In the genomic region with DNA sequence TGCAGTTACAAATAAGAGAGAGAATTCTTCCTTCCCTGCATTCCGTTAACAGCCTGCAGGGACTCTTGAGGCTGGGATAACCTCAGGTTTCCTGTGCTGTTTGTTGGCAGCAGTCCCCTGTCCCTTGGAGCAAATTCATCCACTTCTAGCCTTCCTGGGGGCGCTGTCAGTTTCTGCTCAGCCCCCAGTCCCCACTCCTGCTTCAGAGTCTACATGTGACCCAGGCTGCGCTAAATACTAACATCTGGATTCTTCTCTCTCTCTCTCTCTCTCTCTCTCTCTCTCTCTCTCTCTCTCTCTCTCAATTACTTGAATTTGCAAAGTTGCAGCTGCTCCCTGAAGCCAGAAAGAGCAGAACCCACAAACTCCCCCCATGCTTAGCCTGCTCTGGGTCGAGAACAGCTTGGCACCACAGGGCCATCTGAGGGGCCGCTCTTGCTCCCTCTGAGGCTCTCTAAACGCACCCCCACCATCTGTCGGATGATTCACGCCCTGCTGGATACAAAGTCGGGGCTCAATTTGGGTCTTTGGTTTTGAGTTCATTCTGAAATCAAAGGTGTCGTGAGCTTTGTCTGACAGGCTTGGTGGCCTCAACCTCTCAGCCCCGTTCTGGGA, we compare ENCODE assay signal across 22 mouse cellular contexts. TPM values are rescaled to one million over a fixed set of nuclear protein-coding genes. Genes with fewer than 3 reads are reported as not detected.
DNase-seq lines count a peak whose midpoint lies in the region; ATAC-seq lines count a peak whose summit lies in the region.
"Had no signal": no experiment of that assay in that cellular context is flagged by ENCODE, and none has a peak within 500 bp of the region (broad histone marks: within the 10 kb centered on the region; RNA-seq: fewer than 3 reads in every experiment).

No protein-coding gene starts in this region.

- no peaks in the 10 kb centered on the region for H3K27me3 ChIP-seq in intestine, embryonic 15.5 days (replicated peaks)
- no peaks in the 10 kb centered on the region for H3K27me3 ChIP-seq in intestine, embryonic 16.5 days (replicated peaks; ENCODE audit: control insufficient read depth, insufficient read depth, low read length)
- peaks cover 7% of the 10 kb centered on the region; the same call in 1 of the 2 replicates for H3K27me3 ChIP-seq in lung, embryonic 15.5 days
- H3K27me3 ChIP-seq in stomach, embryonic 16.5 days (ENCODE audit: control insufficient read depth, insufficient read depth, low read length) = no peaks in the 10 kb centered on the region; the same call in 1 of the 2 replicates
- H3K27me3 ChIP-seq: hindbrain, embryonic 12.5 days; midbrain, embryonic 13.5 days had no signal

- H3K4me2 ChIP-seq in intestine, embryonic 15.5 days (replicated peaks) = no peak overlapping the region
- H3K4me2 ChIP-seq in intestine, embryonic 16.5 days (ENCODE audit: low read depth, low read length) = no peak overlapping the region
- no peak overlapping the region for H3K4me2 ChIP-seq in lung, embryonic 15.5 days
- H3K4me2 ChIP-seq in stomach, embryonic 16.5 days (ENCODE audit: low read depth, low read length) = no peak overlapping the region
- H3K4me2 ChIP-seq: hindbrain, embryonic 12.5 days; midbrain, embryonic 13.5 days had no signal

- 0 out of 2 replicates have a peak overlapping the region, but pooled peaks have one; percentile 15 for H3K27ac ChIP-seq in intestine, embryonic 15.5 days
- H3K27ac ChIP-seq in intestine, embryonic 16.5 days (ENCODE audit: low read length) = no peak overlapping the region
- H3K27ac ChIP-seq in lung, embryonic 15.5 days = peak overlapping the region; percentile 42
- peak overlapping the region; percentile 62 for H3K27ac ChIP-seq in stomach, embryonic 16.5 days (ENCODE audit: low read length)
- H3K27ac ChIP-seq: heart, adult 2 months; hindbrain, embryonic 12.5 days; midbrain, embryonic 13.5 days had no signal

- H3K9ac ChIP-seq in intestine, embryonic 15.5 days = no peak overlapping the region
- H3K9ac ChIP-seq in intestine, embryonic 16.5 days (ENCODE audit: low read depth, low read length) = no peak overlapping the region
- H3K9ac ChIP-seq in lung, embryonic 15.5 days = no peak overlapping the region
- peak overlapping the region; percentile 26 for H3K9ac ChIP-seq in stomach, embryonic 16.5 days (ENCODE audit: low read length)
- H3K9ac ChIP-seq: hindbrain, embryonic 12.5 days; midbrain, embryonic 13.5 days had no signal

- 0 out of 2 replicates have a peak, but pooled peaks have one; percentile 29 for ATAC-seq in intestine, embryonic 15.5 days
- ATAC-seq in intestine, embryonic 16.5 days = no peak
- ATAC-seq in lung, embryonic 15.5 days (ENCODE audit: borderline replicate concordance, extremely low read depth, low FRiP score, low TSS enrichment) = peak; percentile 88
- no peak for ATAC-seq in stomach, embryonic 16.5 days (ENCODE audit: insufficient read depth, low FRiP score)
- ATAC-seq in monocyte, adult 5-6 weeks (replicated peaks; ENCODE audit: insufficient number of reproducible peaks, low FRiP score, low TSS enrichment, poor library complexity, severe bottlenecking) = no peak
- ATAC-seq: midbrain, embryonic 13.5 days had no signal

- no peaks in the 10 kb centered on the region for H3K9me3 ChIP-seq in intestine, embryonic 15.5 days
- no peaks in the 10 kb centered on the region for H3K9me3 ChIP-seq in intestine, embryonic 16.5 days (ENCODE audit: control insufficient read depth, low read length)
- no peaks in the 10 kb centered on the region for H3K9me3 ChIP-seq in lung, embryonic 15.5 days
- no peaks in the 10 kb centered on the region for H3K9me3 ChIP-seq in stomach, embryonic 16.5 days (replicated peaks; ENCODE audit: control insufficient read depth, low read length)
- H3K9me3 ChIP-seq: hindbrain, embryonic 12.5 days; midbrain, embryonic 13.5 days had no signal

- peaks cover 9% of the 10 kb centered on the region; the same call in 1 of the 2 replicates for H3K4me1 ChIP-seq in intestine, embryonic 15.5 days (replicated peaks)
- H3K4me1 ChIP-seq in intestine, embryonic 16.5 days (ENCODE audit: control insufficient read depth, insufficient read depth, low read length) = peaks cover 11% of the 10 kb centered on the region
- H3K4me1 ChIP-seq in lung, embryonic 15.5 days = peaks cover 14% of the 10 kb centered on the region
- H3K4me1 ChIP-seq in stomach, embryonic 16.5 days (ENCODE audit: control insufficient read depth, insufficient read depth, low read length) = peaks cover 15% of the 10 kb centered on the region

- no peak overlapping the region for H3K4me3 ChIP-seq in intestine, embryonic 15.5 days (replicated peaks)
- H3K4me3 ChIP-seq in intestine, embryonic 16.5 days (ENCODE audit: low read length) = no peak overlapping the region
- H3K4me3 ChIP-seq in lung, embryonic 15.5 days = no peak overlapping the region
- H3K4me3 ChIP-seq in stomach, embryonic 16.5 days (replicated peaks; ENCODE audit: low read length) = no peak overlapping the region
- H3K4me3 ChIP-seq: heart, adult 2 months; hindbrain, embryonic 12.5 days; midbrain, embryonic 13.5 days had no signal

- 29% methylated on average over 11 of the region's 11 CpGs for WGBS in intestine, embryonic 15.5 days
- 29% methylated on average over 11 of the region's 11 CpGs for WGBS in intestine, embryonic 16.5 days
- 20% methylated on average over 11 of the region's 11 CpGs for WGBS in lung, embryonic 15.5 days
- 23% methylated on average over 11 of the region's 11 CpGs for WGBS in stomach, embryonic 16.5 days

- H3K36me3 ChIP-seq in intestine, embryonic 15.5 days = no peaks in the 10 kb centered on the region
- no peaks in the 10 kb centered on the region for H3K36me3 ChIP-seq in intestine, embryonic 16.5 days (ENCODE audit: control insufficient read depth, insufficient read depth, low read length)
- no peaks in the 10 kb centered on the region for H3K36me3 ChIP-seq in lung, embryonic 15.5 days
- H3K36me3 ChIP-seq in stomach, embryonic 16.5 days (ENCODE audit: control insufficient read depth, insufficient read depth, low read length) = no peaks in the 10 kb centered on the region
- H3K36me3 ChIP-seq: hindbrain, embryonic 12.5 days; midbrain, embryonic 13.5 days had no signal

- no peak for DNase-seq in lung, postnatal 36 days
- peak; percentile 36 for DNase-seq in thymus, postnatal 4 days
- DNase-seq in thymus, postnatal 10 days (ENCODE audit: low spot score in 2 of 2) = no peak
- DNase-seq: cerebellum, adult 11-12 months; gastrocnemius, postnatal 10 days; heart, adult 2 months; kidney, postnatal 14 days; right cerebral cortex, postnatal 4 days; thymus, postnatal 14 days had no signal

RNA-seq across cellular contexts. Expression of a gene that starts 9.1 kb away (rescaled TPM):
- 0.43 and 0.54 TPM in 2 replicates for polyA plus RNA-seq in intestine, embryonic 15.5 days (2015; fragmentation: Nextera tagmentation; extraction: Ambion mirVana)
- 0.42 and 0.50 TPM in 2 replicates for polyA plus RNA-seq in intestine, embryonic 16.5 days (2015; fragmentation: Nextera tagmentation; extraction: Ambion mirVana)
- 0.98 and 1.3 TPM in 2 replicates for polyA plus RNA-seq in lung, embryonic 15.5 days (2015; fragmentation: Nextera tagmentation; extraction: Ambion mirVana)
- 0.53 and 0.92 TPM in 2 replicates for polyA plus RNA-seq in stomach, embryonic 16.5 days (2015; fragmentation: Nextera tagmentation; extraction: Ambion mirVana)
- not detected in 3 replicates for total RNA-seq in monocyte, adult 5-6 weeks (2017)
- total RNA-seq: gastrocnemius, postnatal 10 days; heart, adult 2 months; layer of hippocampus, postnatal 14 days; left cerebral cortex, postnatal 25 days had no signal
- polyA plus RNA-seq: C2C12; heart, adult 2 months; heart, embryonic 16.5 days; liver, embryonic 16.5 days; midbrain, embryonic 13.5 days; neural tube, embryonic 11.5 days had no signal

RNA-seq across cellular contexts. Expression of a gene that starts 28.2 kb away (rescaled TPM):
- 0.14 TPM in 1 of 2 replicates, not detected in the other for polyA plus RNA-seq in intestine, embryonic 15.5 days (2015; fragmentation: Nextera tagmentation; extraction: Ambion mirVana)
- polyA plus RNA-seq in intestine, embryonic 16.5 days (2015; fragmentation: Nextera tagmentation; extraction: Ambion mirVana) = not detected in 2 replicates
- 0.25 TPM in 1 of 2 replicates, not detected in the other for polyA plus RNA-seq in lung, embryonic 15.5 days (2015; fragmentation: Nextera tagmentation; extraction: Ambion mirVana)
- 0.18 and 0.39 TPM in 2 replicates for polyA plus RNA-seq in stomach, embryonic 16.5 days (2015; fragmentation: Nextera tagmentation; extraction: Ambion mirVana)
- not detected in 3 replicates for total RNA-seq in monocyte, adult 5-6 weeks (2017)
- polyA plus RNA-seq: liver, embryonic 16.5 days; neural tube, embryonic 11.5 days had no signal

RNA-seq across cellular contexts. Expression of a gene that starts 36.0 kb away (rescaled TPM):
- 16.1 and 16.6 TPM in 2 replicates for polyA plus RNA-seq in intestine, embryonic 15.5 days (2015; fragmentation: Nextera tagmentation; extraction: Ambion mirVana)
- polyA plus RNA-seq in intestine, embryonic 16.5 days (2015; fragmentation: Nextera tagmentation; extraction: Ambion mirVana) = 11.3 and 11.6 TPM in 2 replicates
- polyA plus RNA-seq in lung, embryonic 15.5 days (2015; fragmentation: Nextera tagmentation; extraction: Ambion mirVana) = 23.2 and 23.4 TPM in 2 replicates
- polyA plus RNA-seq in stomach, embryonic 16.5 days (2015; fragmentation: Nextera tagmentation; extraction: Ambion mirVana) = 9.4 and 13.6 TPM in 2 replicates
- 7.1 to 16.8 TPM (median 11.4 TPM) in 3 replicates for total RNA-seq in monocyte, adult 5-6 weeks (2017)

RNA-seq across cellular contexts. Expression of a gene that starts 59.6 kb away (rescaled TPM):
- 16.2 and 18.0 TPM in 2 replicates for polyA plus RNA-seq in intestine, embryonic 15.5 days (2015; fragmentation: Nextera tagmentation; extraction: Ambion mirVana)
- 14.4 and 16.0 TPM in 2 replicates for polyA plus RNA-seq in intestine, embryonic 16.5 days (2015; fragmentation: Nextera tagmentation; extraction: Ambion mirVana)
- polyA plus RNA-seq in lung, embryonic 15.5 days (2015; fragmentation: Nextera tagmentation; extraction: Ambion mirVana) = 24.8 and 26.2 TPM in 2 replicates
- 12.7 and 13.2 TPM in 2 replicates for polyA plus RNA-seq in stomach, embryonic 16.5 days (2015; fragmentation: Nextera tagmentation; extraction: Ambion mirVana)
- total RNA-seq in monocyte, adult 5-6 weeks (2017) = 1.2 TPM in 1 of 3 replicates, not detected in the others
- total RNA-seq: heart, adult 2 months had no signal

RNA-seq across cellular contexts. Expression of a gene that starts 59.8 kb away (rescaled TPM):
- polyA plus RNA-seq in intestine, embryonic 15.5 days (2015; fragmentation: Nextera tagmentation; extraction: Ambion mirVana) = 134 and 148 TPM in 2 replicates
- polyA plus RNA-seq in intestine, embryonic 16.5 days (2015; fragmentation: Nextera tagmentation; extraction: Ambion mirVana) = 141 and 151 TPM in 2 replicates
- 136 and 139 TPM in 2 replicates for polyA plus RNA-seq in lung, embryonic 15.5 days (2015; fragmentation: Nextera tagmentation; extraction: Ambion mirVana)
- polyA plus RNA-seq in stomach, embryonic 16.5 days (2015; fragmentation: Nextera tagmentation; extraction: Ambion mirVana) = 122 and 126 TPM in 2 replicates
- total RNA-seq in monocyte, adult 5-6 weeks (2017) = 13.2 to 23.6 TPM (median 19.1 TPM) in 3 replicates

Comparison
In these comparisons a context has a peak if more than half of its experiments do, and no peak if none do; other contexts are left out.
1. ATAC-seq: peak in intestine, embryonic 15.5 days (single experiment) and lung, embryonic 15.5 days (single experiment); none in intestine, embryonic 16.5 days (single experiment), stomach, embryonic 16.5 days (single experiment) and monocyte, adult 5-6 weeks (single experiment).